Mouse (Mus musculus): ENCODE measurements at regions not wholly inside any gene's neighbourhood (a gene's known extent, or its start where the extent isn't known, plus 50 kb on each side); places are given as distances from the start of the nearest gene placed in this dataset.
"Not testable (repeated sequence)": the region's sequence is repeated elsewhere in the genome, so short reads cannot be mapped to it uniquely, and the experiment has no call there.

- Histone ChIP-seq H3K4me1 (no peaks in the 10 kb centered on the region), H3K4me3 (no peak overlapping the region), H3K9me3 (no peaks in the 10 kb centered on the region), H3K27me3 (replicated peaks) (no peaks in the 10 kb centered on the region), H3K9ac (no peak overlapping the region), H3K27ac (no peak overlapping the region), H3K4me2 (no peak overlapping the region), H3K36me3 (replicated peaks) (no peaks in the 10 kb centered on the region)
- 81% methylated on average over 10 of the region's 10 CpGs for WGBS
- ATAC-seq (replicated peaks) = no peak
These were observed 110.9 kb downstream of the Bod1 start for GRCm38 (mm10) chr11:31560775-31561174.

DNA sequence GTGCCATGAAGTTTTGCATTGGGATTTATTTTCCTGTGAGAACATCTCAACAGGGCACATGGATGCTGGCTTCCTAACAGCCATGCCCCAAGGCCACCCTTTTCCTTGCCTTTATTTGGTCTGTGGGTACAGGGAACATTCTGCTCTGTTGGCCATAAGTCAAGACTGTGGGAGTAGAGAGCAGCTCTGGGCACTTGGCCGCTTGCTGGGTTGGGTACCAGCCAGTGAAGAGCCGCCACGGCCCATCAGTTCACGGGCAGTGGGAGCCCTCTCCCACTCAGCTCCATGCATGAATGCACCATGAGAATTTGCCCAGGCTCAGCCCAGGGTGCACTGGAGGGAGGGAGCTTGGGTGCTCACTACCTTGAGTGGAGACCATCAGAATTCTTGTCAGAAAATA is 116.6 kb downstream of the Bod1 start:
- H3K4me2 ChIP-seq = no peak overlapping the region
- ATAC-seq (replicated peaks) = no peak
- H3K36me3 ChIP-seq (replicated peaks) = no peaks in the 10 kb centered on the region
- no peaks in the 10 kb centered on the region for H3K9me3 ChIP-seq
- 88% methylated on average over 4 of the region's 4 CpGs for WGBS
- H3K9ac ChIP-seq = no peak overlapping the region
- H3K27ac ChIP-seq = no peak overlapping the region
- no peak overlapping the region for H3K4me3 ChIP-seq
- H3K4me1 ChIP-seq = no peaks in the 10 kb centered on the region
- H3K27me3 ChIP-seq (replicated peaks) = no peaks in the 10 kb centered on the region

DNA sequence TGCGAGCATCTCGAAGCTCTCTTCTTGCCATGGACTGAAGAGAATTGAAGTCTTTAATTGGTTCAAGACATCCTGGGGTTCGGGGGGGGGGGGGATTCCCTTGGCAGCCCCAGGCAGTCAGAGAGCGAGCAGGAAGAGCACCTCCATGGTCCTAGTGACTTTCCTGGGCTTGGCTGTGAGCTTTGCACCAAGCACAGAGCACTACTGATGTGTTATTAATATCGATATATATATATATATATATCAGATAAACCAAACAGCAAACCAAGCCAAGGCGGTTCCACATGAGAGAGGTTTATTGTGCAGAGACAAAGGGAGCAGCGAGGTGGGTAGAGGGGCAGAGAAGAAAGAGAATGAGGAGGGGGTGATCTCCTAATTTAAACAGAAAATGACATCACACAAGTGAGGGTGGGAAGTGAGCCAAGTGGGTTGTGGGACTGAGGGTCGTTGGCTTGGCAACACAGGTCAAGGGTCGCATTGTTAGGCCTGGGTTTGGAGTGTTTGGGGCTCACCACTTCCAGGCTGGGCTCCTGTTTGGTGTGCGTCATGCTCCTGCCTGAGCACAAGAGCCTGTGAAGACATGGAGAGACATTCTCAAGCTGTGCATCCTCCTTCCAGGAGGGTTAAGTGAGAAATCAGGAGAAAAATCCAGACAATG is 119.9 kb downstream of the Bod1 start:
- Histone ChIP-seq H3K4me2 (no peak overlapping the region), H3K9ac (no peak overlapping the region), H3K4me1 (no peaks in the 10 kb centered on the region), H3K4me3 (no peak overlapping the region), H3K27me3 (replicated peaks) (no peaks in the 10 kb centered on the region), H3K36me3 (replicated peaks) (no peaks in the 10 kb centered on the region), H3K27ac (no peak overlapping the region), H3K9me3 (no peaks in the 10 kb centered on the region)
- WGBS = 46% methylated on average over 10 of the region's 10 CpGs
- ATAC-seq (replicated peaks) = no peak

- no peak for ATAC-seq (replicated peaks)
- H3K4me3 ChIP-seq = no peak overlapping the region
- H3K4me1 ChIP-seq = no peaks in the 10 kb centered on the region
- no peak overlapping the region for H3K27ac ChIP-seq
- H3K27me3 ChIP-seq (replicated peaks) = no peaks in the 10 kb centered on the region
- 61% methylated on average over 6 of the region's 6 CpGs for WGBS
- no peaks in the 10 kb centered on the region for H3K9me3 ChIP-seq
- H3K4me2 ChIP-seq = no peak overlapping the region
- no peaks in the 10 kb centered on the region for H3K36me3 ChIP-seq (replicated peaks)
- no peak overlapping the region for H3K9ac ChIP-seq
These were observed 120.7 kb downstream of the Bod1 start for GRCm38 (mm10) chr11:31550747-31551613.

DNA sequence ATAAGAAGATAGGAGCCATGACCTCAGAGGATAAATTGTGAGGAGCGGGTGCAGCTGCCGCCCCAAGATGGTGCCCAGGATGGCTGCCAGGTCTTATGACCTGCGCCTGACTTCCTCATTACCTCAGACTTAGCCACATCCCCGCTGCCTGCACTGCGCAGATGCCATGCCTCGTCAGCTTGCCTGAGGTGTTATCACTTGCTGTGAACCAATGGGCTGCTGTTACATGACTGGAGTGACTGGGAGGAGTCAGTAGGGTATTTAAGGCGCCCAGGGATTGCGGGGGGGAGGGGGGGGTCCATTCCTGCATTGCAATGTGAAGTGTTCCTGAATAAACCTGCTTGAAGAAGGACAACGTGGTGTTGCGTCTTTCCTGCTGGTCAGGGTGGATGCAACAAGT is 126.2 kb downstream of the Bod1 start:
- not testable (repeated sequence) for H3K4me2 ChIP-seq; H3K9ac ChIP-seq; H3K4me3 ChIP-seq; H3K9me3 ChIP-seq; H3K36me3 ChIP-seq (replicated peaks); H3K27ac ChIP-seq; H3K27me3 ChIP-seq (replicated peaks); ATAC-seq (replicated peaks); H3K4me1 ChIP-seq
- 88% methylated on average over 10 of the region's 10 CpGs for WGBS

DNA sequence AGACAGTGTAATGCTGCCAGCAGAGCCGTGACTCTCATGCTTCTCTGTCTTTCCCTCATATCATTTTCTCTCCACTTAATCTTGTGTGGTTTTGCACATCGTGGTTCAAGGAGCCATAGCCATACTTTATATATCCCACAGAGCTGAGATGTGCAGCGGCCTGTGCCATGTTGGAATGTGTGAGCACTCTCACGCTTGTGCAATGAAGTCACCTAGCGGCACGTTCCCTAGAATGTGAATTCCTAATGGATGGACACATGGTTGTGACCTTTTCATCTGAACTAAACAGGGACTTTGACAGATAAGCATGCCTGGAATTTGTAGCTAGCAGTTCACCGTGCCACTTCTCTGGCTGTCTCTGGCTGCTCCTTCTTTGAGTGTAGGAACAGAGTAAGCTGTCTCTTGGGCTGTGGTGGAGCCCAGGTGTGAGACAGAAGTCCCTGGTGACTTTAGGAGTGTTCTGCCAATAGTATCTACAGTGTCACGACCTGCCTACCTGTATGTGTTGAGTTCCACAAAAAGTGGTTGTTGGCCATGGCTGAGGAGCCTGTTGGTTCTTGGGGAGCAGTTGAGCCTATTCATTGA is 129.0 kb downstream of the Bod1 start:
- 84% methylated on average over 8 of the region's 8 CpGs for WGBS
- ATAC-seq (replicated peaks) = no peak
- Histone ChIP-seq H3K9me3 (no peaks in the 10 kb centered on the region), H3K4me2 (no peak overlapping the region), H3K4me3 (no peak overlapping the region), H3K36me3 (replicated peaks) (no peaks in the 10 kb centered on the region), H3K9ac (no peak overlapping the region), H3K27ac (no peak overlapping the region), H3K27me3 (replicated peaks) (no peaks in the 10 kb centered on the region), H3K4me1 (no peaks in the 10 kb centered on the region)

- no peak for ATAC-seq (replicated peaks)
These were observed 130.3 kb downstream of the Bod1 start for GRCm38 (mm10) chr11:31541425-31541824.

GRCm38 (mm10) chr11:31540816-31541215 is 130.9 kb downstream of the Bod1 start:
- ATAC-seq (replicated peaks) = no peak
- no peaks in the 10 kb centered on the region for H3K9me3 ChIP-seq
- H3K4me3 ChIP-seq = no peak overlapping the region
- no peaks in the 10 kb centered on the region for H3K36me3 ChIP-seq (replicated peaks)
- no peak overlapping the region for H3K4me2 ChIP-seq
- no peaks in the 10 kb centered on the region for H3K4me1 ChIP-seq
- H3K9ac ChIP-seq = no peak overlapping the region
- no peaks in the 10 kb centered on the region for H3K27me3 ChIP-seq (replicated peaks)
- no peak overlapping the region for H3K27ac ChIP-seq

More at GRCm38 (mm10) chr11:31541425-31541824, 130.3 kb downstream of the Bod1 start:
- H3K4me3 ChIP-seq = no peak overlapping the region
- H3K9me3 ChIP-seq = no peaks in the 10 kb centered on the region
- no peak overlapping the region for H3K9ac ChIP-seq
- no peaks in the 10 kb centered on the region for H3K27me3 ChIP-seq (replicated peaks)
- no peaks in the 10 kb centered on the region for H3K4me1 ChIP-seq
- no peaks in the 10 kb centered on the region for H3K36me3 ChIP-seq (replicated peaks)
- no peak overlapping the region for H3K27ac ChIP-seq
- H3K4me2 ChIP-seq = no peak overlapping the region
- 90% methylated on average over 3 of the region's 3 CpGs for WGBS

DNA sequence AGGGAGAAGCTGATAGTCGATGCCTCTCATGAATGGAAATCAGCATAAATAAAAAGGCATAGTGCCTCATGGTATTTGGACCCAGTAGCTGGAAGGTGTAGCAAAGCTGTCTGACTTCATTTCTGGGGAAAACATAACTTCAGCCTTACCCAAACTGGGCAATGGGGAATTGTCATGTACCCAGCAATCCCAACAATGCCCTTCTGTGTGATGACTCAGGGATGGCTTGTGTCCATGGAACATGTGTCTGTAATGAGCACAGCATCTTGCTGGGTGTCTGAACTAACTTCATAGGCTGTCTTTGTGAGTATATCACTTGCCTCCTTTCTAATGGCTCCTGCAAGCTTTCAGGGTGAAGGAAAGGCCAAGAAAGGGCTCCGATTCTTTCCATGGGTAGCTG is 140.3 kb downstream of the Bod1 start:
- H3K27ac ChIP-seq = no peak overlapping the region
- H3K4me1 ChIP-seq = no peaks in the 10 kb centered on the region
- H3K27me3 ChIP-seq (replicated peaks) = no peaks in the 10 kb centered on the region
- no peak overlapping the region for H3K4me2 ChIP-seq
- H3K9me3 ChIP-seq = no peaks in the 10 kb centered on the region
- no peak overlapping the region for H3K4me3 ChIP-seq
- WGBS = 94% methylated on average over 2 of the region's 2 CpGs
- ATAC-seq (replicated peaks) = no peak
- H3K36me3 ChIP-seq (replicated peaks) = no peaks in the 10 kb centered on the region
- no peak overlapping the region for H3K9ac ChIP-seq

GRCm38 (mm10) chr11:31530851-31531250 is 140.8 kb downstream of the Bod1 start:
- Histone ChIP-seq H3K4me3 (no peak overlapping the region), H3K36me3 (replicated peaks) (no peaks in the 10 kb centered on the region), H3K27me3 (replicated peaks) (no peaks in the 10 kb centered on the region), H3K4me1 (no peaks in the 10 kb centered on the region), H3K9ac (no peak overlapping the region), H3K9me3 (no peaks in the 10 kb centered on the region), H3K4me2 (no peak overlapping the region), H3K27ac (no peak overlapping the region)
- ATAC-seq (replicated peaks) = no peak
- 83% methylated on average over 3 of the region's 3 CpGs for WGBS

GRCm38 (mm10) chr11:31529686-31530085 is 142.0 kb downstream of the Bod1 start:
- 93% methylated on average over 2 of the region's 2 CpGs for WGBS
- H3K36me3 ChIP-seq (replicated peaks) = no peaks in the 10 kb centered on the region
- ATAC-seq (replicated peaks) = no peak

GRCm38 (mm10) chr11:31524708-31525107 is 147.0 kb downstream of the Bod1 start:
- ATAC-seq (replicated peaks) = no peak
- no peaks in the 10 kb centered on the region for H3K4me1 ChIP-seq
- H3K4me2 ChIP-seq = no peak overlapping the region
- H3K27ac ChIP-seq = no peak overlapping the region
- H3K4me3 ChIP-seq = no peak overlapping the region
- no peak overlapping the region for H3K9ac ChIP-seq
- no peaks in the 10 kb centered on the region for H3K36me3 ChIP-seq (replicated peaks)
- H3K9me3 ChIP-seq = no peaks in the 10 kb centered on the region
- no peaks in the 10 kb centered on the region for H3K27me3 ChIP-seq (replicated peaks)
- 75% methylated on average over 2 of the region's 2 CpGs for WGBS

More at GRCm38 (mm10) chr11:31529686-31530085, 142.0 kb downstream of the Bod1 start:
- H3K4me1 ChIP-seq = no peaks in the 10 kb centered on the region
- H3K9me3 ChIP-seq = no peaks in the 10 kb centered on the region
- H3K9ac ChIP-seq = no peak overlapping the region
- H3K4me3 ChIP-seq = no peak overlapping the region
- no peak overlapping the region for H3K27ac ChIP-seq
- no peak overlapping the region for H3K4me2 ChIP-seq
- H3K27me3 ChIP-seq (replicated peaks) = no peaks in the 10 kb centered on the region

All from midbrain, embryonic 15.5 days (tissue).